Mouse (Mus musculus) hindbrain, embryonic 10.5 days (tissue): ENCODE results near the gene Atad2b. TPM values are rescaled to one million over a fixed set of nuclear protein-coding genes. Genes with fewer than 3 reads are reported as not detected.
"Not testable (repeated sequence)": the region's sequence is repeated elsewhere in the genome, so short reads cannot be mapped to it uniquely, and the experiment has no call there.

Experiments
- DNase-seq: peaks from one replicate; pipeline ENCODE4 v3.0.0-alpha.2; 2017; ENCODE audit warnings: low spot score
- H3K27ac ChIP-seq: fragments of 300-500 bp; sonication (generic); 2 replicates; pipeline ENCODE4 v1.5.1; 2016; ENCODE audit warnings: mild to moderate bottlenecking, moderate library complexity
- H3K27me3 ChIP-seq: fragments of 300-500 bp; sonication (generic); 2 replicates; pipeline ENCODE4 v1.6.1; 2016; ENCODE audit warnings: mild to moderate bottlenecking; ENCODE audit not compliant: poor library complexity, insufficient read depth, severe bottlenecking
- H3K36me3 ChIP-seq: fragments of 300-500 bp; sonication (generic); 2 replicates; pipeline ENCODE4 v1.6.1; 2016; ENCODE audit warnings: mild to moderate bottlenecking, moderate library complexity
- H3K4me1 ChIP-seq: fragments of 300-500 bp; sonication (generic); replicated peaks from 2 replicates; pipeline ENCODE4 v1.6.1; 2016; ENCODE audit warnings: mild to moderate bottlenecking
- H3K4me3 ChIP-seq: fragments of 300-500 bp; sonication (generic); 2 replicates; pipeline ENCODE4 v1.5.1; 2016; ENCODE audit warnings: mild to moderate bottlenecking, moderate library complexity
- H3K9me3 ChIP-seq: fragments of 300-500 bp; sonication (generic); 2 replicates; pipeline ENCODE4 v1.6.1; 2016; ENCODE audit warnings: mild to moderate bottlenecking, moderate library complexity
- WGBS: fragments of 180-500 bp; shearing (Covaris S2); methylation state at CpG from one replicate; pipeline ENCODE4 v1.1.7; 2016; 5-methylcytosine and 5-hydroxymethylcytosine counted together
- polyA plus RNA-seq: library from polyadenylated mRNA; unstranded; fragments of >200 nt; fragmentation: Nextera tagmentation; extraction: Ambion mirVana; gene quantifications from 2 replicates; pipeline ENCODE4 v1.2.1, GENCODE M21; 2016

The Atad2b gene
- polyA plus RNA-seq, 1 experiment from 2014 or later = 10.9 TPM

GRCm38 (mm10) chr12:4886581-4886980 lies 30.6 kb upstream of the Atad2b start:
- 95% methylated on average over 4 of the region's 4 CpGs for WGBS
- not testable (repeated sequence) for H3K27ac ChIP-seq, H3K27me3 ChIP-seq, H3K4me3 ChIP-seq, DNase-seq, H3K9me3 ChIP-seq, H3K4me1 ChIP-seq
- H3K36me3 ChIP-seq = peaks cover 34% of the 10 kb centered on the region

- Histone ChIP-seq H3K4me1 (no peaks in the 10 kb centered on the region), H3K27ac (no peak overlapping the region), H3K36me3 (peaks cover 30% of the 10 kb centered on the region), H3K4me3 (no peak overlapping the region), H3K9me3 (no peaks in the 10 kb centered on the region), H3K27me3 (no peaks in the 10 kb centered on the region)
- no peak for DNase-seq
Observed at GRCm38 (mm10) chr12:4888739-4889138, 28.4 kb upstream of the Atad2b start.

- no peak for DNase-seq
- H3K4me1 ChIP-seq = no peaks in the 10 kb centered on the region
- peaks cover 34% of the 10 kb centered on the region for H3K36me3 ChIP-seq
- H3K9me3 ChIP-seq = no peaks in the 10 kb centered on the region
- H3K27me3 ChIP-seq = no peaks in the 10 kb centered on the region
- no peak overlapping the region for H3K27ac ChIP-seq
- H3K4me3 ChIP-seq = no peak overlapping the region
- WGBS = 89% methylated on average over 2 of the region's 2 CpGs
Observed at GRCm38 (mm10) chr12:4889251-4889650, 27.9 kb upstream of the Atad2b start.

- peaks cover 31% of the 10 kb centered on the region for H3K36me3 ChIP-seq
- no peak overlapping the region for H3K4me3 ChIP-seq
- H3K27ac ChIP-seq = no peak overlapping the region
- no peaks in the 10 kb centered on the region for H3K27me3 ChIP-seq
- DNase-seq = no peak
- 91% methylated on average over 1 of the region's 1 CpGs for WGBS
- no peaks in the 10 kb centered on the region for H3K4me1 ChIP-seq
- no peaks in the 10 kb centered on the region for H3K9me3 ChIP-seq
Observed at GRCm38 (mm10) chr12:4889891-4890290, 27.3 kb upstream of the Atad2b start.

- no peak for DNase-seq
- 89% methylated on average over 5 of the region's 5 CpGs for WGBS
Observed at GRCm38 (mm10) chr12:4898024-4898423, 19.1 kb upstream of the Atad2b start.

GRCm38 (mm10) chr12:4905946-4906345 lies 11.2 kb upstream of the Atad2b start:
- Histone ChIP-seq H3K4me3 (no peak overlapping the region), H3K9me3 (no peaks in the 10 kb centered on the region), H3K27ac (no peak overlapping the region), H3K4me1 (0 out of 2 replicates have a peak, but pooled peaks cover 8% of the 10 kb centered on the region), H3K36me3 (peaks cover 7% of the 10 kb centered on the region; the same call in 1 of the 2 replicates), H3K27me3 (no peaks in the 10 kb centered on the region)
- no peak for DNase-seq
- 84% methylated on average over 7 of the region's 7 CpGs for WGBS

More at GRCm38 (mm10) chr12:4898024-4898423, 19.1 kb upstream of the Atad2b start:
- Histone ChIP-seq H3K27ac (no peak overlapping the region), H3K9me3 (no peaks in the 10 kb centered on the region), H3K36me3 (peaks cover 26% of the 10 kb centered on the region), H3K4me3 (no peak overlapping the region), H3K4me1 (no peaks in the 10 kb centered on the region), H3K27me3 (no peaks in the 10 kb centered on the region)

- no peak for DNase-seq
- peak overlapping the region; percentile 78 for H3K4me3 ChIP-seq
- H3K36me3 ChIP-seq = 0 out of 2 replicates have a peak, but pooled peaks cover 4% of the 10 kb centered on the region
- H3K4me1 ChIP-seq = 0 out of 2 replicates have a peak, but pooled peaks cover 8% of the 10 kb centered on the region
- H3K27me3 ChIP-seq = no peaks in the 10 kb centered on the region
- H3K9me3 ChIP-seq = no peaks in the 10 kb centered on the region
- WGBS = 68% methylated on average over 7 of the region's 7 CpGs
- H3K27ac ChIP-seq = peak overlapping the region; percentile 94; the same call in 1 of the 2 replicates
Observed at GRCm38 (mm10) chr12:4906476-4906875, 10.7 kb upstream of the Atad2b start.

GRCm38 (mm10) chr12:4906951-4907906 lies 9.9 kb upstream of the Atad2b start, which contains the start of gene Ubxn2a:
Gene Ubxn2a (minus strand): TSS chr12:4907705.
- DNase-seq = peak; percentile 88
- peak within 1 kb of the TSS; percentile 78 for H3K4me3 ChIP-seq
- no peaks in the 10 kb centered on the region for H3K36me3 ChIP-seq
- 0 out of 2 replicates have a peak, but pooled peaks cover 8% of the 10 kb centered on the region for H3K4me1 ChIP-seq
- no peaks in the 10 kb centered on the region for H3K27me3 ChIP-seq
- no peaks in the 10 kb centered on the region for H3K9me3 ChIP-seq
- WGBS = under 1% methylated on average over 125 of the region's 125 CpGs
- H3K27ac ChIP-seq = peak within 1 kb of the TSS; percentile 94

GRCm38 (mm10) chr12:4908391-4908790 lies 8.8 kb upstream of the Atad2b start:
- H3K27me3 ChIP-seq = no peaks in the 10 kb centered on the region
- H3K27ac ChIP-seq = peak overlapping the region; percentile 94; the same call in 1 of the 2 replicates
- 93% methylated on average over 7 of the region's 7 CpGs for WGBS
- no peaks in the 10 kb centered on the region for H3K36me3 ChIP-seq
- H3K4me1 ChIP-seq = 0 out of 2 replicates have a peak, but pooled peaks cover 8% of the 10 kb centered on the region
- H3K4me3 ChIP-seq = peak overlapping the region; percentile 78
- H3K9me3 ChIP-seq = no peaks in the 10 kb centered on the region
- no peak for DNase-seq

GRCm38 (mm10) chr12:4910496-4910895 lies 6.7 kb upstream of the Atad2b start:
- H3K27ac ChIP-seq, H3K27me3 ChIP-seq, H3K4me3 ChIP-seq, H3K9me3 ChIP-seq, H3K4me1 ChIP-seq, DNase-seq, H3K36me3 ChIP-seq: not testable (repeated sequence)
- WGBS = 98% methylated on average over 1 of the region's 1 CpGs

- DNase-seq = no peak
- Histone ChIP-seq H3K36me3 (no peaks in the 10 kb centered on the region), H3K4me3 (no peak overlapping the region), H3K9me3 (no peaks in the 10 kb centered on the region), H3K27me3 (no peaks in the 10 kb centered on the region), H3K27ac (no peak overlapping the region), H3K4me1 (peaks cover 8% of the 10 kb centered on the region; the same call in 1 of the 2 replicates)
- WGBS = 80% methylated on average over 4 of the region's 4 CpGs
Observed at GRCm38 (mm10) chr12:4911716-4912115, 5.4 kb upstream of the Atad2b start.

- Histone ChIP-seq H3K36me3 (no peaks in the 10 kb centered on the region), H3K27me3 (no peaks in the 10 kb centered on the region), H3K4me1 (peaks cover 18% of the 10 kb centered on the region), H3K27ac (no peak overlapping the region), H3K9me3 (no peaks in the 10 kb centered on the region), H3K4me3 (no peak overlapping the region)
- DNase-seq = no peak
- WGBS = 55% methylated on average over 3 of the region's 3 CpGs
Observed at GRCm38 (mm10) chr12:4914441-4914840, 2.7 kb upstream of the Atad2b start.

- Histone ChIP-seq H3K27ac (no peak overlapping the region), H3K27me3 (no peaks in the 10 kb centered on the region), H3K4me3 (no peak overlapping the region), H3K36me3 (no peaks in the 10 kb centered on the region), H3K4me1 (peaks cover 23% of the 10 kb centered on the region), H3K9me3 (no peaks in the 10 kb centered on the region)
- no peak for DNase-seq
- WGBS = 83% methylated on average over 3 of the region's 3 CpGs
Observed at GRCm38 (mm10) chr12:4914944-4915343, 2.2 kb upstream of the Atad2b start.
